Mouse (Mus musculus) T-helper 17 cell (primary cell): ENCODE measurements around the gene Bzw1.
"Not testable (repeated sequence)": the region's sequence is repeated elsewhere in the genome, so short reads cannot be mapped to it uniquely, and the experiment has no call there.

Experiments used
- in situ Hi-C, 2 experiments: fragments of 300-600 bp; cut with MboI, MseI; formaldehyde crosslinking; loops; 1 replicate in 1 of 2; 2 replicates in 1 of 2; pipeline ENCODE4 v1.15.1; 2025; ENCODE audit warnings: high pct_unique_total_duplicates in 2 of 2

Gene Bzw1

GRCm38 (mm10) chr1:58392652-58393283 is at the start of gene Bzw1:
TSS of gene Bzw1 (plus strand) at chr1:58392898.
- in situ Hi-C loops: loop anchor here in 1 of 2 experiments (25.0 kb wide), 1 partner anchor 980 kb away; the partner anchor contains the start of genes Maip1 and Tyw5

- in situ Hi-C loops: no loop called here
These were observed 48.8 kb upstream of the Bzw1 start for GRCm38 (mm10) chr1:58343861-58344260.

- in situ Hi-C loops: no loop called here
These were observed 48.1 kb upstream of the Bzw1 start for GRCm38 (mm10) chr1:58344570-58344969.

GRCm38 (mm10) chr1:58346159-58346558 is 46.5 kb upstream of the Bzw1 start:
- in situ Hi-C loops: no loop called here

- in situ Hi-C loops: no loop called here
These were observed 44.0 kb upstream of the Bzw1 start for GRCm38 (mm10) chr1:58348712-58349111.

- in situ Hi-C loops: loop anchor here in 1 of 2 experiments (5.0 kb wide), 1 partner anchor 41 kb away; no protein-coding TSS in a partner anchor
These were observed 39.3 kb upstream of the Bzw1 start for GRCm38 (mm10) chr1:58353238-58353893.

- in situ Hi-C loops: no loop called here
These were observed 33.5 kb upstream of the Bzw1 start for GRCm38 (mm10) chr1:58358958-58359901.

GRCm38 (mm10) chr1:58362296-58362695 is 30.4 kb upstream of the Bzw1 start:
- in situ Hi-C loops: no loop called here

- in situ Hi-C loops: no loop called here
These were observed 28.1 kb upstream of the Bzw1 start for GRCm38 (mm10) chr1:58364551-58364950.

- in situ Hi-C loops: no loop called here
These were observed 26.9 kb upstream of the Bzw1 start for GRCm38 (mm10) chr1:58365829-58366228.

- in situ Hi-C loops: no loop called here
These were observed 25.8 kb upstream of the Bzw1 start for GRCm38 (mm10) chr1:58366737-58367471.

- in situ Hi-C loops: no loop called here
These were observed 23.0 kb upstream of the Bzw1 start for GRCm38 (mm10) chr1:58369716-58370115.

GRCm38 (mm10) chr1:58374266-58374665 is 18.4 kb upstream of the Bzw1 start:
- in situ Hi-C loops: not testable (repeated sequence)

GRCm38 (mm10) chr1:58375574-58376147 is 17.0 kb upstream of the Bzw1 start:
- in situ Hi-C loops: loop anchor here in 1 of 2 experiments (25.0 kb wide), 1 partner anchor 963 kb away; the partner anchor contains the start of genes Maip1 and Tyw5

- in situ Hi-C loops: loop anchor here (10.0 to 25.0 kb wide), 3 partner anchors 228 to 970 kb away; partner anchors contain the start of genes Maip1 (in 1 of the 2) and Tyw5 (in 1 of the 2)
These were observed 10.0 kb upstream of the Bzw1 start for GRCm38 (mm10) chr1:58382586-58383281.

GRCm38 (mm10) chr1:58391421-58392267 is 1.1 kb upstream of the Bzw1 start:
- in situ Hi-C loops: loop anchor here in 1 of 2 experiments (25.0 kb wide), 1 partner anchor 979 kb away; the partner anchor contains the start of genes Maip1 and Tyw5

- in situ Hi-C loops: loop anchor here in 1 of 2 experiments (25.0 kb wide), 1 partner anchor 980 kb away; the partner anchor contains the start of genes Maip1 and Tyw5
These were observed 438 bp upstream of the Bzw1 start for GRCm38 (mm10) chr1:58392268-58392651.

- in situ Hi-C loops: loop anchor here in 1 of 2 experiments (25.0 kb wide), 1 partner anchor 981 kb away; the partner anchor contains the start of genes Maip1 and Tyw5
These were observed 842 bp downstream of the Bzw1 start for GRCm38 (mm10) chr1:58393284-58394195.
